Comparison of ENCODE assay signal across 27 mouse cellular contexts in the genomic region with DNA sequence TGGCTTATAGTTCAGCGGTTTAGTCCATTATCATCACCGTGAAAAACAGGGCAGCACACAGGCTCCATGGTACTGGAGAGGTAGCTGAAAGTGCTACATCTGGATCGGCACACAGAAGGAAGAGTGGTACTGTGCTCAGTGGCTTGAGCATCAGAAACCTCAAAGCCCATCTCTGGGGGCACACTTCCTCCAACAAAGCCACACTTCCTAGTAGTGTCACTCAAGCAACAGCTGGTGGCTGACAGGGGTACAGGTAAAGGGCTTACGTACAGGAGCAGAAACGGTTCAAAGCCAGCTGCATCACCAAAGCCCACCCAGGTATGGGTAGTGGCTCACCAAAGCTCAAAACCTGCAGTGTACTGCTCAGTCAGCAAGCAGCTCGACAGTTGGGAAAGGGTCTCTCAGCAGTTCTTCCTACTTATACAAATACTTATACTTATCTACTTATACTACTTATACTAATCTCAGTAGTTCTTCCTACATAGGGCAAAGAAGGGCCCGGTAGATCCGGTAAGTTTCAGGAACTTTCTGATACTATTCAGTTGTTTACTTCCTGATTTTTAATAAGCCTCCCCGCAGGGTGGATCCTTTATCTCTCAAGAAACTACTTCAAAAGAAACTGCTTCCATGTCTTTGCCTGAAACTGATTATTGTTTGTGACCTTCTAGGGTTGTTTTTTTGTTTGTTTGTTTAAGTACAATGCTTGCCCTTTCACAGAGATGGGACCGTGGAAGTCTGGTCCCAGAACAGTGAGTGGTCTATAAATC.
DNase-seq lines count a peak whose midpoint lies in the region; TF ChIP-seq lines count a peak whose summit lies in the region.
"Had no signal": no experiment of that assay in that cellular context is flagged by ENCODE, and none has a peak within 500 bp of the region (broad histone marks: within the 10 kb centered on the region; RNA-seq: fewer than 3 reads in every experiment).

No protein-coding gene starts in this region.

- H3K36me3 ChIP-seq in heart, adult 2 months (ENCODE audit: control insufficient read depth, insufficient read depth, low read length), result no peaks in the 10 kb centered on the region
- H3K36me3 ChIP-seq: forebrain, embryonic 12.5 days; heart, embryonic 13.5 days; hindbrain, embryonic 10.5 days; hindbrain, embryonic 15.5 days; kidney, embryonic 15.5 days; limb, embryonic 12.5 days had no signal

- no peak for TF ChIP-seq EP300 in heart, adult 2 months (IDR thresholded peaks at IDR 0.05; ENCODE audit: insufficient read depth, low read depth, low read length)

- peak; percentile 81 for DNase-seq in heart, adult 11 months
- no peak for DNase-seq in heart, adult 2 months
- DNase-seq in MEL-GATA-1-ER (ENCODE audit: extremely low read depth, low read depth), result peak; percentile 39
- DNase-seq in thymus, postnatal 36 days, result peak; percentile 13 to 35
- no peak for DNase-seq in cerebellum, adult 11-12 months
- no peak for DNase-seq in neural tube, embryonic 10.5 days (ENCODE audit: extremely low spot score, low spot score)
- DNase-seq in spleen, postnatal 10 days (ENCODE audit: low spot score in 2 of 2), result no peak
- DNase-seq: adrenal gland, postnatal 10 days; cerebellum, adult 11 months; cerebellum, adult 9-11 months; gastrocnemius, postnatal 25 days; heart, postnatal 10 days; kidney, adult 11 months; kidney, postnatal 25 days; liver, postnatal 0 days; lung, postnatal 4 days; midbrain, embryonic 14.5 days; right cerebral cortex, adult 18-20 months had no signal

- H3K4me1 ChIP-seq in heart, adult 2 months (ENCODE audit: control insufficient read depth, insufficient read depth, low read length), result no peaks in the 10 kb centered on the region
- H3K4me1 ChIP-seq in olfactory bulb, adult 2 months (ENCODE audit: control insufficient read depth, insufficient read depth, low read length), result peaks cover 19% of the 10 kb centered on the region
- H3K4me1 ChIP-seq: heart, embryonic 13.5 days; hindbrain, embryonic 15.5 days; kidney, embryonic 15.5 days; limb, embryonic 12.5 days had no signal

- no peak overlapping the region for H3K4me3 ChIP-seq in heart, adult 2 months
- H3K4me3 ChIP-seq in olfactory bulb, adult 2 months (ENCODE audit: insufficient read depth, low read depth, low read length), result no peak overlapping the region
- H3K4me3 ChIP-seq: erythroblast, embryonic 14.5 days; forebrain, embryonic 12.5 days; heart, embryonic 13.5 days; hindbrain, embryonic 10.5 days; hindbrain, embryonic 15.5 days; kidney, embryonic 15.5 days; left cerebral cortex, adult 2 months; limb, embryonic 12.5 days had no signal

- WGBS in heart, adult 2 months, result 73% methylated on average over 10 of the region's 10 CpGs
- WGBS in olfactory bulb, adult 2 months, result 80% methylated on average over 10 of the region's 10 CpGs

- TF ChIP-seq POLR2A in heart, adult 2 months (IDR thresholded peaks at IDR 0.05; ENCODE audit: insufficient read depth, low read depth, low read length), result no peak
- no peak for TF ChIP-seq POLR2A in olfactory bulb, adult 2 months (IDR thresholded peaks at IDR 0.05; ENCODE audit: insufficient read depth, low read depth, low read length)

- TF ChIP-seq CTCF in heart, adult 2 months (IDR thresholded peaks at IDR 0.05), result no peak
- no peak for TF ChIP-seq CTCF in olfactory bulb, adult 2 months (IDR thresholded peaks at IDR 0.05; ENCODE audit: insufficient read depth, low read depth, low read length)

- H3K27me3 ChIP-seq in heart, adult 2 months (ENCODE audit: control insufficient read depth, insufficient read depth, low read length), result no peaks in the 10 kb centered on the region
- H3K27me3 ChIP-seq: forebrain, embryonic 12.5 days; heart, embryonic 13.5 days; hindbrain, embryonic 15.5 days; kidney, embryonic 15.5 days; limb, embryonic 12.5 days had no signal

- H3K9ac ChIP-seq in heart, adult 2 months (ENCODE audit: low read depth, low read length), result no peak overlapping the region
- H3K9ac ChIP-seq: forebrain, embryonic 12.5 days; heart, embryonic 13.5 days; hindbrain, embryonic 15.5 days; kidney, embryonic 15.5 days; limb, embryonic 12.5 days; liver, postnatal 0 days had no signal

- intact Hi-C loops in heart, adult 2 months (cut with DNase I), result no loop called here

- H3K27ac ChIP-seq in heart, adult 2 months, result no peak overlapping the region
- peak overlapping the region; percentile 46; the same call in 1 of the 2 replicates for H3K27ac ChIP-seq in olfactory bulb, adult 2 months (ENCODE audit: insufficient read depth, low read depth, low read length)
- H3K27ac ChIP-seq: forebrain, embryonic 12.5 days; heart, embryonic 13.5 days; hindbrain, embryonic 15.5 days; kidney, embryonic 15.5 days; left cerebral cortex, adult 2 months; limb, embryonic 12.5 days had no signal

- no peaks in the 10 kb centered on the region for H3K79me2 ChIP-seq in heart, adult 2 months (replicated peaks; ENCODE audit: control insufficient read depth, insufficient read depth, low read length)

Comparison
In these comparisons a context has a peak if more than half of its experiments do, and no peak if none do; other contexts are left out.
1. DNase-seq: peak in heart, adult 11 months (single experiment), MEL-GATA-1-ER (single experiment) and thymus, postnatal 36 days (2 of 2); none in heart, adult 2 months (0 of 2), cerebellum, adult 11-12 months (single experiment), neural tube, embryonic 10.5 days (single experiment) and spleen, postnatal 10 days (0 of 2).